ENCODE assay signal across 1 mouse cellular context in the genomic region with DNA sequence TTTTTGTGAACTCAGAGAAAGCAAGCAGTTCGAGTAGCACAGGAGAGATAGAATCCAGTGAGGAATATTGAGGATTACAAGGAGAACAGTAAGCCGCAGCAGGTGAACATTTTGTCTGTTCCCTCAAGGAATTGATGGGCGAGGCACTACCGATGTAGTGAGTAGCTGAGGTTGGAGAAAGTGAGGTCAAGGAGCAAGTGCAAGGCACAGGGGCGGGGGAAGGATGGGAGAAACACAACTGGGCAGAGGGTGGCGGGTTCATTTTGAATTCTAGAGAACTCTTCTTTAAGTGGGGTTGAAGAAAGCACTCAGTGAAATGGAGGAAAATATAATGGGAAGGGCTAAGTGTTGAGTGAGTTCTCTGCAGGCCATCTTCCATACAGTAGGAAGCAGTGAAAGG.
TF ChIP-seq lines count a peak whose summit lies in the region.

No protein-coding gene starts in this region.

TF ChIP-seq in myocyte, 11 proteins besides CTCF, POLR2A, EP300 and RAD21:
- TF ChIP-seq POLR2AphosphoS2 (IDR thresholded peaks at IDR 0.05; ENCODE audit: insufficient read length, low read depth), result no peak
- TF ChIP-seq MYOD1 (IDR thresholded peaks at IDR 0.05; ENCODE audit: control insufficient read depth in 1 of 3, insufficient read length in 2 of 3, low read depth in 2 of 3), result no peak
- no peak for TF ChIP-seq TCF3 (IDR thresholded peaks at IDR 0.05; ENCODE audit: insufficient read length, low read depth)
- no peak for TF ChIP-seq MAX (IDR thresholded peaks at IDR 0.05; ENCODE audit: low read depth)
- TF ChIP-seq TCF12 (IDR thresholded peaks at IDR 0.05; ENCODE audit: insufficient read depth, poor library complexity, severe bottlenecking), result no peak
- TF ChIP-seq USF1 (IDR thresholded peaks at IDR 0.05; ENCODE audit: low read depth), result no peak
- TF ChIP-seq SRF (IDR thresholded peaks at IDR 0.05; ENCODE audit: control insufficient read depth, insufficient read length, low read depth), result no peak
